Mouse (Mus musculus) heart, adult 2 months (tissue): ENCODE measurements around the gene Cmtr1.
"Not testable (repeated sequence)": the region's sequence is repeated elsewhere in the genome, so short reads cannot be mapped to it uniquely, and the experiment has no call there.

Experiments used
- CTCF ChIP-seq: fragments of 200-600 bp; IDR thresholded peaks from 2 replicates; pipeline ENCODE4 v1.8.1; 2022; ENCODE audit warnings: antibody characterized with exemption, mild to moderate bottlenecking, moderate library complexity
- EP300 ChIP-seq: fragments of 200-500 bp; IDR thresholded peaks from 2 replicates; pipeline ENCODE4 v1.6.1; 2011; ENCODE audit warnings: low read depth, low read length, control low read depth; ENCODE audit not compliant: insufficient read depth
- POLR2A ChIP-seq: fragments of 200-500 bp; IDR thresholded peaks from 2 replicates; pipeline ENCODE4 v1.6.1; 2011; ENCODE audit warnings: mild to moderate bottlenecking, low read depth, low read length, control low read depth; ENCODE audit not compliant: insufficient read depth

DNA sequence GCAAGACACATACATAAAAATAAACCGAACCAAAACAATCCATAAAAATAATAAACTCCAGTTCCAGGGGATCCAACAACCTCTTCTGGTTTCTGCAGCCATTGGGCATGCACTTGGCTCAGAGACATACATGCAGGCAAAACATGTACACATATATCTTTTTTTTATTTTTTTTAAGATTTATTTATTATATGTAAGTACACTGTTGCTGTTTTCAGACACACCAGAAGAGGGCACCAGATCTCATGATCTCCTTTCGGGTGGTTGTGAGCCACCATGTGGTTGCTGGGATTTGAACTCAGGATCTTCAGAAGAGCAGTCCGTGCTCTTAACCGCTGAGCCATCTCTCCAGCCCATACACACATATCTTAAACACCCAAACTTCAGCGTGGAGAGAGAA lies 46.9 kb upstream of the Cmtr1 start:
- not testable (repeated sequence) for TF ChIP-seq EP300, POLR2A
- peak; percentile 43 for TF ChIP-seq CTCF
